Mouse (Mus musculus): ENCODE data around the gene Ascc3.
A peak's percentile ranks its signal among the peaks of the same experiment; 100 is the strongest.

Ascc3 gene

DNA sequence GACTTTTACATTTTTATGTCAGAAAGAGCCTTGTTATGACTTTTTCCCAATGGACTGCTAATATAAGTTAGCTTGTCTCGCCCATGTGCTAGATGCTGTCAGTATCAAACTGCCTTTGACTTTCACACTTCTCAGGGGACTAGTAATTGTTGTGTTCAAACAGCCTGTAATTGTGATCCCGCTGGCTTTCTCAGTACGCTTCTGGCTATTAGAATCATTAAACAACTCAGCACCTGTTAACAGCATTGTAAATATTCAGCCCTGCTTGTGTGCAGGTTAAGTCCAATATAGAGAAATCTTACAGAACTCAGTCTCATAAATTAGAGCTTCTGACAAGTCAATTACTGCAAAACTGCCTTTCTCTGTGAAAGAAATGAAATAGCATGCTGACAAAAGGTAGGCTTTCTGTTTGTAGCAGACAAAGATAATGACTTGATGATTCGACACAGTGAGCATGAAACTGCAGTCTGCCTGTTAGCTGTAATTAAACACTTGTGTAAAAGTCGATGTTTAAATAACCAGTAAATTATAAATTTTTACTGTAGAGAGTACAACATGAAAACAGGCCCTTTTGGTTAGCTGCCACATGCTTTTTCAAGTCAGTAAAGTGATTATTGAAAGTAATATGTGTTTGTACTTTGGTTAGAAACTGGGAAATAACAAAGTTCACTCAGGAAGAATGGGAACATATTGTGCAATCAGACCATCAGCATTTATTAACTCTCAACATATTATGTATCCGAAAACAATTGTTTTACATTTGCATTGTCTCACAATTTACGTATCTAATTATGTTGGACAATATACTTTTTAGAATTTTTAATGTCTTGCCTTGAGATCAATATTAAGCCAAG lies 171.2 kb downstream of the Ascc3 start:
- DNase-seq (ENCODE audit: low spot score), result no peak

DNA sequence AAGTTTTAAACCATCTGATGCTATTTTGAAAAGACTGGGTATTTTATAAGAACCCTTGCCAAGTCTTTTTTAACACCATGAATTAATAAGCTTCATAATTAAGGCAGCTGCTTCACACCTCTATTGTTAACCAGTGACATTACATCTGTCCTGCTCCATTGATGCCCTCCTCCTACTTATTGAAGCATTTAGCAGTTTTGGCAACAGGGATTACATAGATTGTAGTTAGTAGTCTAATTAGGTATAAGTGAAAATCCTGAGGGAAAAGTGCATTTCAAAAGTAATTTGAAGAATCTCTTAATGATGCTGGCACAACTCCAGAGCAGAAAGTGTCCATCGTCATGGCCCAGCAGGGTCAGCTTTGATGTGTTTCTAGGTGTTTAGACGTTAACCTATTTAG lies 180.3 kb downstream of the Ascc3 start:
- no peak for DNase-seq (ENCODE audit: low spot score)

DNA sequence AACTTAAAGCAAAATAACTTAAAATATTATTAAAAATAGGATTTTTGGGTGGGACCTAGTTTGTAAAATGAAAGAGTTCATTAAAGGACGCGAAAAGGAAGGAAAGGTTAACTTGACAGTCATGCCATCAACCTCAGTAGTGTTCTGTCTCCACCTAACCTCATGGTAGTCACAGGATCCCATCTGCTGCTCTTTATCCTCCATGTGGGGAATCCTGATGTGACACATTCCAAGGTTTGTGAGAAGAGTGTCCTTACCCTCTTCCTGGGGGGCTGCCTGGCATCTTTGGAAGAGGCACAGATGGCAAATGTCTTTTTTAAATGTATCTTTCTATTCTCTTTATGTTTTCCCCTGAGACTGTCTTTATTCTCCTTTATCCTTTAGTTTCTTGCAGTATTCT lies 181.4 kb downstream of the Ascc3 start:
- DNase-seq (ENCODE audit: low spot score), result no peak

DNA sequence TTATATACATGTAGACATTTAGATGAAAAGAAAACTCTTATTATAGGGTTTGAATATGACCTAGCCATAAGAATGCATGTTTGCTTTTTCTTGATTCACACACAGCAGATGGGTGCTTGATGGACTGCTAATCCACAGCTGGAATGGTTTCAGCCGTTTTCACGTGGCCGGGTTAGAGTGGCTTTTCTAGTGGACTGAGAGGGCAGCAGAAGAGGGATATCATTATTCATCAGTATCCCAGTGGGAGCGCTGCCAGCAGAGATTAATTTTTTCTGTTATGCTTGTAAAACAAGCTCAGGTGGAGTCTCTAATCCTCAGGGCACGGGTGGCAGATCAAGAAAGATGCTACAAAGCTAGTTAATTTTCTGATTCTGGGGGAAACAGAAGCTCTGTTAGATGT lies 200.4 kb downstream of the Ascc3 start:
- DNase-seq (ENCODE audit: low spot score), result no peak

- DNase-seq (ENCODE audit: low spot score), result no peak
These were observed 209.1 kb downstream of the Ascc3 start for GRCm38 (mm10) chr10:50801594-50801993.

- no peak for DNase-seq (ENCODE audit: low spot score)
These were observed 209.9 kb downstream of the Ascc3 start for GRCm38 (mm10) chr10:50802380-50802779.

DNA sequence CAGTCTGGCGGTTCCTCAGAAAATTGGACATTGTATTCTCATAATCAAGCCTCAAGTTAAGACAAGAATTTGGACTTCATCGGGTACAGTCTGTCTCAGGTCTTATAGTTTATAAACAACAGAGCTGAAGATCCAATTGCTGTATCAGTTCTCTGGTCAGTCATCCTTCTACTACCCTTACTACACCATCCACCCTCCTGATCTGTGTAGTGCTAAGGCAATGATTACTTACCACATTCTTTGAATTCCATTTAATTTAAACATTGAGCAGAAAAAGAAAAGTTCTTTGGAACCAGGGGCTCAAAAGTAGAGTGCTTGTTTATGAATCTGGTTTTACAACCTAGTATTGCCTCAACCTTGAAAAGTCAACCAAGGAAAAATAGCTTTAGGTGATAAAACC lies 213.7 kb downstream of the Ascc3 start:
- DNase-seq (ENCODE audit: low spot score), result no peak

GRCm38 (mm10) chr10:50822363-50822762 lies 229.9 kb downstream of the Ascc3 start:
- no peak for DNase-seq (ENCODE audit: low spot score)

DNA sequence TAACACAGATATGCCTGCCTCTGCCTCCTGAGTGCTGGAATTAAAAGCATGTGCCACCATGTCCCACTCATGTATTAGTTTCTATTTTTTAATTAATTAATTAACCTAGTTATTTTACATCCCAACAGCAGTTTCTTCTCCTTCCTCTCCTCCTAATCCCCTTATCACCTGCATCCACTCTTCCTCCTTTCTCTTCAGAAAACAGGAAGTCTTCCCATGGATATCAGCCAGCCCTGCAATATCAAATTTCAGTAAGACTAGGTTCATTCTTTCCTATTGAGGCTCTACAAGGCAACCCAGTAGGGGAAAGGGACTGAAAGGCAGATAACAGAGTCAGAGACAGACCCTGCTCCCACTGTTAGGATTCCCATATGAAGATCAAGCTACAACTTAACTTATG lies 234.4 kb downstream of the Ascc3 start:
- no peak for DNase-seq (ENCODE audit: low spot score)

DNA sequence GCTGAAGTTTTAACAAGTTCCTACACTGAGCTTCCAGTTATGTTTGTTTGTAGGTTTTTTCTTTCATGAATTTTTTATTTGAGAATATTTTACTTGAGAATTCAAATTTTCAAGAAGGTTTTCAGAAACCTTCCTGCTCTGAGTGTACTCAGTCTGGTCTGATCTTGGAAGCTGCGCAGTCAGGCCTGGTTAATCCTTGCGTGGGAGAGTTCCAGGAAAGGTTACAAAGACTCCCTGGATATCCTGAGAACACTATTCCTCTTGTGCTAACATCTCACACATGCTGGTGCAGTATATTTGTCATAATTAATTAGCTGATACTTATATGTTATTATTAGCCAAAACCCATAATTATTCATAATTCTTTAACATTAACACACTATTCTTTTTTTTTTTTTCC lies 242.1 kb downstream of the Ascc3 start:
- no peak for DNase-seq (ENCODE audit: low spot score)

GRCm38 (mm10) chr10:50843363-50843762 lies 250.9 kb downstream of the Ascc3 start:
- DNase-seq (ENCODE audit: low spot score), result no peak

DNA sequence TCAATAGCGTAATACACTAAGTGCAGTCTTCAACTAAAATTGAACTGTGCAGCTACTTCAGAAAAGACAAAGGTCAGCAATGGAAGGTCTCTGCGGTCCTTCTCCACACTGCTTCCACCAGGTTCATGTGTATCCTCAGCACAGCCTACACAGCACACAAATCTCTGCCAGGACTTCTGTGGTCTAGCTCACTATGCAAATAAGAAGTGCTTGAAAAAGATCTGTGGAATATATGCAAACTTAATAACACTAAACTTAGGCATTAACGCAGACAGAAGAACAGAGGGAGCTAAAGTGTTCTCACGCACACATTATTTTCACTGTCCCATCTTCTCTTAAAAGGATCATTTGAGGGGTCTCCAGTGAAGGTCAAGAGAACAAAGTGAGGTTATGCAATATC lies 275.7 kb downstream of the Ascc3 start:
- DNase-seq (ENCODE audit: low spot score), result no peak

DNA sequence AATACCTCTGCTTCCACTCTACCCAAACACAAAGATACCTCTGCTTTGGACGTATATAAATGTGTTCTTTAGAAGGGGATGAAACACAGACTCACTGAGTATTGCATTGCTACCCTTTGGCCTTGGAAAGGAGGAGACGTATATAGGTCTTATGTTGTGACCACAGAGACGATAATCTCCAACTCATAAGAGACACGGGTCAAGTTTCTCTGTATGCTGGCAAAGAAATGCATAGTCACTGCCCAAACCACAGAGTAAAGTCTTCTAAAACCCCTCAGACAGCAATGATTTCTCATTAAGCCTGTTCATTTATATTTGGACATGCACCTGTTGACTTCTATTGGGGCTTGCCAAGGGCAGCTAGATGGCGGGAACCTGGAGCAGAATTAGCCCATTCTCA lies 284.5 kb downstream of the Ascc3 start:
- no peak for DNase-seq (ENCODE audit: low spot score)

DNA sequence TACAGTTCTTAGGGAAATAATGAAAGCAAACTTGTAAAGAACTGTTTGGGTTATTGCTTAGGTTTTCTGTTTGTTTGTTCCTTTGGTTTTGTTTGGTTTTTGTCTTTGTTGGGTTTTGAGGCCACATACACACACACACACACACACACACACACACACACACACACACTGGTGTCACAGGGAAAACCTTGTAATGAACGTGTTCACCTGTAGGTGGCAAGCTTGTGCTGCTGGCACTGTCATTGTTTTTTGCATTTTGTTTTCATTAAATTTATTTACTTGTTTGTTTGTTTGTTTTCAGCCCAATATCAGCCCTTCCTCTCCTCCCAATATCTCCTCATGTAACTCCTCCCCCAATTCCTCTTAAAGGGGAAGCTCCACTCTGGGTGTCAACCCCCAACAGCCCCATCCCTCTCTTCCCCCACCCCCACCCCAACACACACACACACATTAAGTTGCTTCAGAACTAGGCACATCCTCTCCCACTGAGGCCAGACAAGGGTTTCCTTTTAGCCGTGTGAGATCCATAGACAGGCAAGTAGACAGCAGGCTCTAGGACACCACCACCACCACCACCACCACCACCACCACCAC lies 289.1 kb downstream of the Ascc3 start:
- no peak for DNase-seq (ENCODE audit: low spot score)

- no peak for DNase-seq (ENCODE audit: low spot score)
These were observed 289.9 kb downstream of the Ascc3 start for GRCm38 (mm10) chr10:50882366-50882765.

DNA sequence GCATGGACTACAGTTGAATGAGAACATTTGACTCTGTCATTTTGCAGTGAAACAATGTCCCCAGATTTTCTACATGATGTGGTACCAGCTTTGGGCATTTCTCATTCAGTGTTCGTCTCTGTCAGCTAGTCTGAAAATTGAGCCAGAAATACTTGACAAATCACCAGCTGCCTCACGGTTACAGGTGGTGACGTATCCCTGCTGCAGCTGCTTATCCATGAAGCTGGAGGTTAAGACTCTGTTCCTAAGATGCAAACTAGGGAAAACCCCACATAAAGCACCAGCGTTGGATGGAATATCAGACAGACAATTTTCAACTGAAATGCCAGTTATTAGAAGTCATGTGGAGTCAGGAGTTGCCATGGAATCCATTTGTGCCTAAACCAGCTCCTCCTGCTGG lies 293.8 kb downstream of the Ascc3 start:
- no peak for DNase-seq (ENCODE audit: low spot score)

- DNase-seq (ENCODE audit: low spot score), result no peak
These were observed 298.2 kb downstream of the Ascc3 start for GRCm38 (mm10) chr10:50890621-50891020.

- DNase-seq (ENCODE audit: low spot score), result no peak
These were observed 299.6 kb downstream of the Ascc3 start for GRCm38 (mm10) chr10:50891876-50892711.

- no peak for DNase-seq (ENCODE audit: low spot score)
These were observed 300.4 kb downstream of the Ascc3 start for GRCm38 (mm10) chr10:50892751-50893320.

GRCm38 (mm10) chr10:50893546-50893945 lies 301.1 kb downstream of the Ascc3 start:
- no peak for DNase-seq (ENCODE audit: low spot score)

DNA sequence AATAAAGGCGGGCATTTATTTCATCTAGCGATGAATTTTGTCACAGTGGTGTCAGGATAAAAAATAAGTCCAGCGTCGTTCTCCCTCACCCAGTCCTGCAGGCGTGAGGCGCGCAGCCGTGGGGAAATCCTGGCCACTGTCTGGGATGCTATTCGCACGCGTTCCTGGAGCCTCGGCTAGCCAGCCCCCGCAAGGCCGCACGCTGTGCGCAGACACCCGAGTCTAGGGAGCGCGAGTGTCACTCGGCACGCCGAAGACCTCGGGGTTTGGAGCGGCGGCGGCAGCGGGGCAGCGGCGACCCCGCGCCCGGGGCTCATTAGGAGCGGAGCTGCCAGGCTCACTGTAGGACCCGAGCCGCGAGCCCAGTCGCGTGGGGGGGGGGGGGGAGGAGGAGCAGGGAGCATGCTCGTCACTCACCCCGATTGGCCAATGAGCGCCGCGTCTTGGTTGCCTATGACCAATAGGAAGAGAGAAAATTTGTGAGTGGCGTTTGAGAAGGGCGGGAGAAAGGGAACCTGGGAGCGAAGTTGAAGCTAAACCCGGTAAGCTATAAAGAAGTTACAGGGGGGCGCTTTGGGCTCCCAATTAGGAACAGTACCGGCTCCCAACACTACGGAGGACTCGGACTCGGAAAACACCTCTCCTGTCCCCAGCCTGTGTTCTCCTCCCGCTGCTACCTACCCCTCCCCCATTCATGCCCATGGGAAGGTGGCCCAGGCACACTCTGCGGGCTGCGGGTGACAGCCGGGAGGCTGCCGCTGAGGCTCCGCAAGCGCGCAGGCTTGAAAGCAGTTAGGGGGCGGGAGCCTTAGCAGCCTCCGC lies 301.9 kb downstream of the Ascc3 start, which contains the start of gene Sim1:
Gene Sim1 (plus strand): TSS at position 585 of the 822 bp plus-strand sequence.
- peak; percentile 43 for DNase-seq (ENCODE audit: low spot score)
